Mouse (Mus musculus) liver, embryonic 16.5 days (tissue): ENCODE results near the gene Exoc3l. TPM values are rescaled to one million over a fixed set of nuclear protein-coding genes. Genes with fewer than 3 reads are reported as not detected.

ENCODE experiments used
- ATAC-seq: fragments of 200-750 bp; cut with Nextera tagmentation; 2 replicates; pipeline ENCODE4 v1.8.0; 2017; ENCODE audit warnings: low read depth, mild to moderate bottlenecking, moderate number of reproducible peaks, moderate library complexity
- H3K27ac ChIP-seq: fragments of 300-500 bp; sonication (generic); 2 replicates; pipeline ENCODE4 v1.5.1; 2014; ENCODE audit warnings: mild to moderate bottlenecking, low read length
- H3K27me3 ChIP-seq: fragments of 300-500 bp; sonication (generic); 2 replicates; pipeline ENCODE4 v1.6.1; 2014; ENCODE audit warnings: low read depth, low read length, mixed read lengths; ENCODE audit not compliant: control insufficient read depth, insufficient read depth
- H3K36me3 ChIP-seq: fragments of 300-500 bp; sonication (generic); 2 replicates; pipeline ENCODE4 v1.6.1; 2014; ENCODE audit warnings: mild to moderate bottlenecking; ENCODE audit not compliant: control insufficient read depth, insufficient read depth
- H3K4me1 ChIP-seq: fragments of 300-500 bp; sonication (generic); 2 replicates; pipeline ENCODE4 v1.6.1; 2014; ENCODE audit warnings: low read depth, low read length, mixed read lengths; ENCODE audit not compliant: control insufficient read depth
- H3K4me2 ChIP-seq: fragments of 300-500 bp; sonication (generic); 2 replicates; pipeline ENCODE4 v1.6.1; 2014; ENCODE audit warnings: low read depth, low read length, mixed read lengths
- H3K4me3 ChIP-seq: fragments of 300-500 bp; sonication (generic); 2 replicates; pipeline ENCODE4 v1.5.1; 2014; ENCODE audit warnings: low read depth, mild to moderate bottlenecking, low read length
- H3K9ac ChIP-seq: fragments of 300-500 bp; sonication (generic); 2 replicates; pipeline ENCODE4 v1.6.1; 2014; ENCODE audit warnings: low read depth, low read length
- H3K9me3 ChIP-seq: fragments of 300-500 bp; sonication (generic); replicated peaks from 2 replicates; pipeline ENCODE4 v1.6.1; 2016; ENCODE audit warnings: low read length; ENCODE audit not compliant: control insufficient read depth
- WGBS: fragments of 180-500 bp; shearing (Covaris S2); extraction: QIAGEN DNeasy Blood & Tissue Kit; methylation state at CpG from one replicate; pipeline ENCODE4 v1.1.7; 2014; ENCODE audit not compliant: insufficient replicate concordance; 5-methylcytosine and 5-hydroxymethylcytosine counted together
- polyA plus RNA-seq: library from polyadenylated mRNA; unstranded; fragments of >200 nt; fragmentation: Nextera tagmentation; extraction: Ambion mirVana; gene quantifications from 2 replicates; pipeline ENCODE4 v1.2.1, GENCODE M21; 2015

The Exoc3l gene
- polyA plus RNA-seq, 1 experiment from 2014 or later = 6.5 TPM

GRCm38 (mm10) chr8:105269461-105269947 lies 26.4 kb downstream of the Exoc3l start, which contains the start of gene Hsf4:
TSS of gene Hsf4 (plus strand) at chr8:105269801.
- ATAC-seq = peak; percentile 53
- WGBS = under 1% methylated on average over 42 of the region's 42 CpGs
- H3K27ac ChIP-seq = no peak within 1 kb of the TSS
- no peaks in the 10 kb centered on the region for H3K36me3 ChIP-seq
- H3K9ac ChIP-seq = no peak within 1 kb of the TSS
- peak within 1 kb of the TSS; percentile 57 for H3K4me2 ChIP-seq
- peaks cover 22% of the 10 kb centered on the region for H3K4me1 ChIP-seq
- peaks cover 84% of the 10 kb centered on the region for H3K27me3 ChIP-seq
- H3K4me3 ChIP-seq = peak within 1 kb of the TSS; percentile 45
- H3K9me3 ChIP-seq = no peaks in the 10 kb centered on the region

DNA sequence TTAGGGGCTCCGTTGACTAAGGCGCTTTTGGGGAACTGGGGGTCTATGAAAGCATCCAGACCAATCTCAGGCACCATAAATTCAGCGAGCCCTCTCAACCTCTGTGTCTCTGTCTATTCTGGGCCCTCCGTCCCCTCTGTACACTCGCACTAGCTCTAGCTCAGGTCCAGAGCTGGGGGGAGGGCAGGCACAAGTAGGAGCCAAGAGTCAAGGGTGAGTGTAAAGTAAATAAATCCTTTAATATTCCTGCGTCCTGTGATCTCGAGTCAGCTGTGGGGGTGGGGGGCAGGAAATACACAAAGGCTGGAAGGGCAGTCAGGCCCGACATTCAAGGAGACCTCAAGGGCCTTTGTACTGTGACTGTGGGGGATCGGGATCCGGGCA lies 26.8 kb downstream of the Exoc3l start:
- no peak overlapping the region for H3K27ac ChIP-seq
- H3K4me2 ChIP-seq = peak overlapping the region; percentile 57
- no peak overlapping the region for H3K9ac ChIP-seq
- ATAC-seq = no peak
- WGBS = 8% methylated on average over 10 of the region's 10 CpGs
- H3K27me3 ChIP-seq = peaks cover 79% of the 10 kb centered on the region
- H3K9me3 ChIP-seq = no peaks in the 10 kb centered on the region
- peaks cover 24% of the 10 kb centered on the region for H3K4me1 ChIP-seq
- no peaks in the 10 kb centered on the region for H3K36me3 ChIP-seq
- H3K4me3 ChIP-seq = peak overlapping the region; percentile 45

- H3K4me2 ChIP-seq = peak overlapping the region; percentile 57
- peaks cover 29% of the 10 kb centered on the region for H3K4me1 ChIP-seq
- H3K9ac ChIP-seq = no peak overlapping the region
- H3K27me3 ChIP-seq = peaks cover 74% of the 10 kb centered on the region
- H3K27ac ChIP-seq = no peak overlapping the region
- H3K4me3 ChIP-seq = peak overlapping the region; percentile 35
- ATAC-seq = no peak
- H3K9me3 ChIP-seq = no peaks in the 10 kb centered on the region
- H3K36me3 ChIP-seq = no peaks in the 10 kb centered on the region
- WGBS = 5% methylated on average over 65 of the region's 65 CpGs
These were observed 27.4 kb downstream of the Exoc3l start for GRCm38 (mm10) chr8:105268342-105269074.

- no peak overlapping the region for H3K4me3 ChIP-seq
- no peaks in the 10 kb centered on the region for H3K36me3 ChIP-seq
- no peak overlapping the region for H3K4me2 ChIP-seq
- no peaks in the 10 kb centered on the region for H3K9me3 ChIP-seq
- H3K27me3 ChIP-seq = peaks cover 65% of the 10 kb centered on the region
- no peak for ATAC-seq
- no peak overlapping the region for H3K27ac ChIP-seq
- 30% methylated on average over 13 of the region's 13 CpGs for WGBS
- H3K9ac ChIP-seq = no peak overlapping the region
- H3K4me1 ChIP-seq = peaks cover 35% of the 10 kb centered on the region
These were observed 29.1 kb downstream of the Exoc3l start for GRCm38 (mm10) chr8:105266775-105267174.

GRCm38 (mm10) chr8:105265128-105265527 lies 30.8 kb downstream of the Exoc3l start:
- Histone ChIP-seq H3K4me1 (peaks cover 37% of the 10 kb centered on the region), H3K27me3 (peaks cover 48% of the 10 kb centered on the region), H3K4me3 (peak overlapping the region; percentile 79), H3K4me2 (peak overlapping the region; percentile 88), H3K36me3 (no peaks in the 10 kb centered on the region), H3K27ac (no peak overlapping the region), H3K9me3 (no peaks in the 10 kb centered on the region), H3K9ac (peak overlapping the region; percentile 84)
- ATAC-seq = no peak
- 8% methylated on average over 10 of the region's 10 CpGs for WGBS

DNA sequence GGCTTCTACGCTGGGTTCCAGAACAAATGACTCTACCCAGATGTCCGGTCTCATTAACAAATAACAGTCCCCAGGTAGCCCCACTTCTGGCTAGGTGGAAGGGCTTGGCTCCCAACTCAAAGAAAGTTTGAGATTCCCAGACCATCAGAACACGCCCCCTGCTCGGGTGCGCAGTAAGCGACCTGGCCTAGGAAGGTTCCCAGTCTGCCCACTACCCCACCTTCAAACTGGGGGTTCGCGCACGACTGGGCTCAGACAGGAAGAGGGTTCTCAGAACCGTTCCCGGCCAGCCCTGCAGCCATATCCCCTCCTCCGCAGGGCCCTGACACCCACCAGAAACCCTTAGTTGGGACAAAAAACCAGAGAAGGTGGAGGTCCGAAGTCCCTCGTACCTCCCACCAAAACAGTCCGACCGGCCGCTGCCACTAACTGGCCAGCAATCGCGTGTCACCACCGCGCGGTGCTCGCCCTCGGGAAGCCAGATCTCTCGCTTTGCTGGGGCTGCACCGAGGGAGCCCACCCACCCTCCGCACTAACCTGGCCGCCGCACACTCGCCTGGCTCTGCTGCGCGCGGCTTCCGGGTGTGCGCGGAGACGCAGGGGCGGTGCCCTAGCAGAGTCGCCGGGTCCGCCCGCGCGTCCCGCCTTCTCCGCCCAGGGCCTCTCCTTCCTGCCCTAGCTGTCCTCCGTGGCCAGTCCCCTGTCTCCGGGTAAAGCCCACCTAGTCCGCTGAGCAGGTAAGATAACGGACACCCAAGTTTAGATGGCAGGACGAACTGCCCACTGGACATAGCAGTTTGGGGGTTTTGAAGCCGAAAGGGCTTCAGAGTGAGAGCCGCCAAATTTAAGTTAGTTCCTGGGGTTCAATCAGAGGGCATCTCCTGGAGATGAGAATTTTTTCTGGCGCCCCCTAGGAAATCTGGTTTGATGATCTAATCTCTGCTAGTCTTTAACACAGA lies 31.6 kb downstream of the Exoc3l start, which contains the start of the genes Tradd and Fbxl8:
Gene Tradd, minus strand, starts transcription at position 586 of the 959 bp plus-strand sequence.
Gene Fbxl8, plus strand, starts transcription at position 625 of the 959 bp plus-strand sequence.
- peaks cover 47% of the 10 kb centered on the region for H3K27me3 ChIP-seq
- H3K9ac ChIP-seq = peak within 1 kb of the TSS; percentile 84
- peak within 1 kb of the TSS; percentile 79 for H3K4me3 ChIP-seq
- H3K4me2 ChIP-seq = peak within 1 kb of the TSS; percentile 88
- peaks cover 38% of the 10 kb centered on the region for H3K4me1 ChIP-seq
- no peaks in the 10 kb centered on the region for H3K36me3 ChIP-seq
- no peak within 1 kb of the TSS for H3K27ac ChIP-seq
- H3K9me3 ChIP-seq = no peaks in the 10 kb centered on the region
- whole genome bisulfite sequencing = 1% methylated on average over 54 of the region's 54 CpGs
- ATAC-seq = peak; percentile 89

DNA sequence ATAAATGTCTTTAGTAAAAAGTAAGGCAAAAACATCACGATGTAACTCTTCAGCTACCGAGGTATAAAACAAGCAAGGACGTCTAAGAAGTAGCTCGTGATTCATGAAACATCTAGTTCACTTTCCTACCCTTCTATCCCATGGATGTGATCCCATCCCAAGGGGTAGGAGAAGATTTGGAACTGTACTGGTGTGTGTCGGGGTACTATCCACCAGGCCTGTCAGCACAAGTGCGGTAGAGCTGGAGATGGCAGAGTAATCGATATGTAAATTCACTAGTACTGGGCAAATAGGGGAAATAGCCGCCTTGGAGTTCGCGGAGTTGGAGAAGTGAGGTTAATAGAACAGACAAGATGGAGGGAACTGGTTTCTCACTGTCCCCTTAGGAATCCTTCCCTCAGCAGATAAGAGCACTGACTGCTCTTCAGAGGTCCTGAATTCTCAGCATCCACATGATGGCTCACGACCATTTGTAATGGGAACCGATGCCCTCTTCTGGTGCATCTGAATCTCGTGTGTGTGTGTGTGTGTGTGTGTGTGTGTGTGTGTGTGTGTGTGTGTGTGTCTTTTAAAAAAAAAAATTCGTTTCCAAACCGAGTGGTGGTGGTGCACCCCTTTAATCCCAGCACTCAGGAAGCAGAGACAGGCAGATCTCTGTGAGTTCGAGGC lies 32.5 kb downstream of the Exoc3l start:
- peak overlapping the region; percentile 88 for H3K4me2 ChIP-seq
- ATAC-seq = no peak
- peaks cover 47% of the 10 kb centered on the region for H3K27me3 ChIP-seq
- H3K9ac ChIP-seq = no peak overlapping the region; the same call in 1 of the 2 replicates
- no peaks in the 10 kb centered on the region for H3K36me3 ChIP-seq
- no peak overlapping the region for H3K27ac ChIP-seq
- H3K9me3 ChIP-seq = no peaks in the 10 kb centered on the region
- H3K4me1 ChIP-seq = peaks cover 37% of the 10 kb centered on the region
- WGBS = 41% methylated on average over 16 of the region's 16 CpGs
- peak overlapping the region; percentile 79 for H3K4me3 ChIP-seq

DNA sequence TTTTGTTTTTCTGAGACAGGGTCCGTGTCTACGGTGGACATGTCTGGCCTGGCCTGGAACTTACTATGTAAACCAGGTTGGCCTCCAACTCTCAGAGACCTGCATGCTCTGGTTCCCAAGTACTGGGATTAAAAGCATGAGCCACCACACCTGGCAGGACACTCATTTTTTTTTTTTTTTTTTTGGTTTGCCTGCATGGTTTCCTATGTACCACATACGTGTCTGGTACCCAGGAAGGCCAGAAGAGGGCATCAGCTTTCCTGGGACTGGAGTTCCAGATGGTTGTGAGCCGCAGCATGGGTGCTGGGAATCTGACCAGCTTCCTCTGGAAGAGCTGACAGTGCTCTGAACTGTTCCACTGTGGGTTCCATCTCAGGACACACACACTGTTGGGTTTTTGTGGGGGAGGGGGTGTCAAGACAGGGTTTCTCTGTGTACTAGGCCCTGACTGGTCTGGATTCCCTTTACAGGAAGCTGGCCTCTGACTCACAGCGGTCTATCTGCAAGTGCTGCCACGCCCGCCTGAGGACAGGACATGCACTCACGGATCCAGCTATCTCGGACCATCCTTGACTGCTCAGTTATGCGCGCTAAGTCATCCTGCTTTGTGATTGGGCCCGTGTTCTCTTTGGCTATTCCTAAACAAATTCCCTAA lies 34.4 kb downstream of the Exoc3l start:
- Histone ChIP-seq H3K4me1 (peaks cover 37% of the 10 kb centered on the region), H3K4me2 (no peak overlapping the region), H3K4me3 (no peak overlapping the region), H3K36me3 (no peaks in the 10 kb centered on the region), H3K27ac (no peak overlapping the region), H3K9ac (no peak overlapping the region), H3K9me3 (no peaks in the 10 kb centered on the region), H3K27me3 (peaks cover 32% of the 10 kb centered on the region)
- WGBS = 64% methylated on average over 12 of the region's 12 CpGs
- ATAC-seq = no peak
